Mouse (Mus musculus) G1E (cell line): ENCODE data around the gene Pgc.

Experiments used
- CTCF ChIP-seq: IDR thresholded peaks from 2 replicates; pipeline ENCODE4 v1.5.1; 2012; ENCODE audit warnings: low read depth, low read length, inconsistent platforms, mixed read lengths
- GATA1 ChIP-seq: IDR thresholded peaks from 2 replicates; pipeline ENCODE4 v1.6.1; 2012; ENCODE audit warnings: borderline replicate concordance, low read length, inconsistent platforms, mixed read lengths
- GATA2 ChIP-seq: IDR thresholded peaks from 2 replicates; pipeline ENCODE4 v1.6.1; 2012; ENCODE audit warnings: low read depth, low read length, inconsistent platforms, borderline replicate concordance
- POLR2AphosphoS5 ChIP-seq: IDR thresholded peaks from 2 replicates; pipeline ENCODE4 v1.6.1; 2012; ENCODE audit warnings: low read depth, low read length, inconsistent platforms; ENCODE audit not compliant: insufficient replicate concordance
- TAL1 ChIP-seq: conservative IDR thresholded peaks from 2 replicates; pipeline ENCODE4 v1.6.1; 2012; ENCODE audit warnings: low read depth, low read length, inconsistent platforms, mixed read lengths

DNA sequence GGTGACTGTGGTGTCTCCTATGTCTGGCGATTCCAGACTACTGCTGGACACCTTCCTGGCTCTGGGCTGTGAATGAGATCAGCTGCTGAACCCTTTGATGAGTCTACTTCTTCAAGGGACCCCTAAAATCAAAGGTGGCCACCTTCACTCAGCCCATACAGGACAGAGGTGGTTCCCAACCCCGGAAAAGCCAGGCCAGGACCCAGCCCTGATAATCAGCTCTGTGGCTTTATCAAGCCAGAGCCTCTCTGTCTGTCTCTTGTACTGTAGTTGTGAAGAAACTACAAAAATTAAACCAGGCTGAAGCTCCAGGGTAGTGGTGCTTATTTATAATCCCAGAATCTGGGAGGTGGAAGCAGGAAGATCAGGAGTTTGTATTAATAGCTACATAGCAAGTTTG is 50.5 kb downstream of the Pgc start:
- TF ChIP-seq TAL1: no peak
- TF ChIP-seq POLR2AphosphoS5: no peak
- no peak for TF ChIP-seq CTCF
- TF ChIP-seq GATA1: no peak
- no peak for TF ChIP-seq GATA2
